ENCODE assay signal across 32 mouse cellular contexts in the genomic region with DNA sequence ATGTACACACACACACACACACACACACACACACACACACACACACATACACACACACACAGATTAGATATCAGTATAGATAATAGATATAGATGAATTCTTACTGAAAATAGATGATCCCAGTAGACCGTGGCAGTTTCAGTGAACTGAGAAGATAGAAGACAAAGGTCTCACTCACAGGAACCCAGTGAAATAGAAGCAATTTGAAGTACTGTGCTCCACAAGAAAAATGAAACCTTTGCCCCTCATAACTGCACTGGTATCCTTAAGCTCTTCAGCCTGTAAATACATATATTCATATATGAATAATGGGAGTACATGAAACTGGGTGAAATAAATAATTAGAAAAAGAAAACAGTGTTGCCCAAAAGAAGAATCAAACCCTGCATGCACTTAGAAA.
"Had no signal": no experiment of that assay in that cellular context is flagged by ENCODE, and none has a peak within 500 bp of the region (broad histone marks: within the 10 kb centered on the region; RNA-seq: fewer than 3 reads in every experiment).

No protein-coding gene starts in this region.

- H3K4me2 ChIP-seq: heart, embryonic 11.5 days; heart, embryonic 12.5 days; heart, embryonic 13.5 days; heart, embryonic 15.5 days; hindbrain, embryonic 12.5 days; hindbrain, embryonic 13.5 days; hindbrain, embryonic 14.5 days; hindbrain, embryonic 15.5 days; kidney, embryonic 15.5 days had no signal

- H3K4me1 ChIP-seq: heart, embryonic 10.5 days; heart, embryonic 12.5 days; heart, embryonic 13.5 days; heart, embryonic 15.5 days; hindbrain, embryonic 10.5 days; hindbrain, embryonic 12.5 days; hindbrain, embryonic 13.5 days; hindbrain, embryonic 15.5 days; kidney, embryonic 15.5 days had no signal

- H3K27ac ChIP-seq: heart, embryonic 10.5 days; heart, embryonic 13.5 days; heart, embryonic 15.5 days; hindbrain, embryonic 10.5 days; hindbrain, embryonic 12.5 days; hindbrain, embryonic 13.5 days; hindbrain, embryonic 14.5 days; hindbrain, embryonic 15.5 days; kidney, embryonic 15.5 days; kidney, postnatal 0 days; layer of hippocampus, adult 2 months; left cerebral cortex, adult 2 months had no signal

- DNase-seq: heart, postnatal 10 days; heart, postnatal 14 days; heart, postnatal 36 days; heart, postnatal 4 days; kidney, adult 11 months; kidney, adult 18-20 months; kidney, adult 2 months; kidney, adult 8-10 months; kidney, adult 9 months; kidney, postnatal 10 days; kidney, postnatal 14 days; kidney, postnatal 25 days; kidney, postnatal 36 days; kidney, postnatal 4 days; layer of hippocampus, adult 9-11 months; layer of hippocampus, postnatal 36 days had no signal

- ATAC-seq: hindbrain, embryonic 16.5 days; inflammation-experienced regulatory T-cells, adult 6 months had no signal

- H3K36me3 ChIP-seq: heart, embryonic 10.5 days; heart, embryonic 12.5 days; heart, embryonic 13.5 days; heart, embryonic 15.5 days; hindbrain, embryonic 10.5 days; hindbrain, embryonic 12.5 days; hindbrain, embryonic 13.5 days; hindbrain, embryonic 15.5 days; kidney, embryonic 15.5 days had no signal

- H3K9me3 ChIP-seq: heart, embryonic 10.5 days; heart, embryonic 12.5 days; heart, embryonic 13.5 days; heart, embryonic 15.5 days; hindbrain, embryonic 10.5 days; hindbrain, embryonic 12.5 days; hindbrain, embryonic 13.5 days; hindbrain, embryonic 15.5 days; kidney, embryonic 15.5 days had no signal

- H3K9ac ChIP-seq: heart, embryonic 12.5 days; heart, embryonic 13.5 days; heart, embryonic 15.5 days; hindbrain, embryonic 12.5 days; hindbrain, embryonic 13.5 days; hindbrain, embryonic 14.5 days; hindbrain, embryonic 15.5 days; kidney, embryonic 15.5 days had no signal

- H3K4me3 ChIP-seq: heart, embryonic 10.5 days; heart, embryonic 12.5 days; heart, embryonic 13.5 days; heart, embryonic 15.5 days; hindbrain, embryonic 10.5 days; hindbrain, embryonic 12.5 days; hindbrain, embryonic 13.5 days; hindbrain, embryonic 15.5 days; kidney, embryonic 15.5 days; layer of hippocampus, adult 2 months; left cerebral cortex, adult 2 months had no signal

- H3K27me3 ChIP-seq: heart, embryonic 12.5 days; heart, embryonic 13.5 days; heart, embryonic 15.5 days; hindbrain, embryonic 12.5 days; hindbrain, embryonic 13.5 days; hindbrain, embryonic 15.5 days; kidney, embryonic 15.5 days had no signal
